ENCODE assay signal across 8 mouse cellular contexts in the genomic region with DNA sequence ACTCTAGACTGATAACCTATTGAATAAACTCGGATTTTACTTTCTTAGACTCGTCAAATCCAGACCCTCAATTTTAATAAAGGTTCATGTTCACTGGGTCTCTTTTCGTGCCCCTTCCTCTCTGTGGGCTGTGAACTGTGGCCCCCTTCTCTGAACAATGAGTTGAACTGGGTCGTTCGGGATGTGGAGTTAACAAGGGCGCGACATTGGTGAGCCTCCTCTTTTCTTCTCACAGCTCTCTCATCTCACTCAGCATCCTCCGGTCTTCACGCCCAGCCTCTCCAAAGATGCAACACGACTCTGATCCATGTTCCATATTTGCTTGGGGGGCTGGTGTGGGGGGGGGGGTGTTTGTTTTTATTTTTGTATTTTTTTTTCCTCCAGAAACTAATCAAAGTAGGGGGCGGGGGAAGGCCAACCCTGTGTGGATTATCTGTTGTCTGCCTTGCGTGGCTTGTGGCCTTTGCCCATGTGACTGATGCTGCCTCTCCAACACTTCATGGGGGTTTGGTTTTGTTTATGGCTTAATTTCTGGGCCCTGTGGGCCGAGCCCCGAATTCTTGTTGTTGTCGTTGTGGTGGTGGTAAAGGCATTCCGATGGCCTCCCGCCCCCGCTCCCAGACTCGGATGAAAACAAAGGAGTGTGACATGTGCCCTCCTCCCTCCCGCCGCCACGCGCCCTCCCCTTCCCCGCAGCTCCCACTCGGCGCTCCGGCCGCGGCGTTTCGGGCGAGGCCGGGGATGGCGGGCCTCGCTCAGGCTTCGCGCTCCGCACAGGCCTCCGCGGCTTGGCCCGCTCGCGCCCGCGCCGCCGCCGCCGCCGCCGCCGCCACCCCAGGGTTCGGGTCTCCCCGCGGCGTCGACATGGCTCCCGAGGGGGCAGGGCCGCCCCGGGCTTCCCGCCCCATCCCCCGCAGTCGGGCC. TPM values are rescaled to one million over a fixed set of nuclear protein-coding genes. Genes with fewer than 3 reads are reported as not detected.
DNase-seq lines count a peak whose midpoint lies in the region; ATAC-seq and TF ChIP-seq lines count a peak whose summit lies in the region.

No protein-coding gene starts in this region.

- WGBS in embryonic facial prominence, embryonic 15.5 days, result under 1% methylated on average over 57 of the region's 63 CpGs
- under 1% methylated on average over 56 of the region's 63 CpGs for WGBS in limb, embryonic 15.5 days
- under 1% methylated on average over 44 of the region's 63 CpGs for whole genome bisulfite sequencing in midbrain, embryonic 15.5 days

- no peaks in the 10 kb centered on the region for H3K36me3 ChIP-seq in embryonic facial prominence, embryonic 15.5 days
- H3K36me3 ChIP-seq in limb, embryonic 15.5 days, result no peaks in the 10 kb centered on the region
- H3K36me3 ChIP-seq in midbrain, embryonic 15.5 days (replicated peaks), result no peaks in the 10 kb centered on the region
- no peaks in the 10 kb centered on the region for H3K36me3 ChIP-seq in splenic B cell, adult 2 months (ENCODE audit: control insufficient read depth, insufficient read depth, low read length, poor library complexity, severe bottlenecking)

- peak; percentile 34 for ATAC-seq in CD4-positive, CD25-positive, alpha-beta regulatory T cell, adult 4 months
- ATAC-seq in embryonic facial prominence, embryonic 15.5 days (ENCODE audit: insufficient number of reproducible peaks, low FRiP score, low TSS enrichment, low read depth), result peak; percentile 70
- ATAC-seq in limb, embryonic 15.5 days (ENCODE audit: insufficient number of reproducible peaks, low FRiP score, low TSS enrichment, low read depth), result peak; percentile 50
- ATAC-seq in midbrain, embryonic 15.5 days (replicated peaks), result peak; percentile 81

- peak overlapping the region; percentile 86 for H3K27ac ChIP-seq in bone marrow macrophage, adult 2 months (ENCODE audit: insufficient read depth, low read depth, low read length)
- H3K27ac ChIP-seq in embryonic facial prominence, embryonic 15.5 days (replicated peaks), result peak overlapping the region; percentile 98
- H3K27ac ChIP-seq in limb, embryonic 15.5 days, result peak overlapping the region; percentile 97
- H3K27ac ChIP-seq in midbrain, embryonic 15.5 days, result peak overlapping the region; percentile 99

- H3K4me1 ChIP-seq in bone marrow macrophage, adult 2 months (ENCODE audit: control insufficient read depth, insufficient read depth, low read length), result peaks cover 13% of the 10 kb centered on the region
- peaks cover 22% of the 10 kb centered on the region for H3K4me1 ChIP-seq in embryonic facial prominence, embryonic 15.5 days
- peaks cover 8% of the 10 kb centered on the region for H3K4me1 ChIP-seq in limb, embryonic 15.5 days
- peaks cover 24% of the 10 kb centered on the region for H3K4me1 ChIP-seq in midbrain, embryonic 15.5 days

- H3K4me2 ChIP-seq in embryonic facial prominence, embryonic 15.5 days (replicated peaks), result peak overlapping the region; percentile 61
- peak overlapping the region; percentile 54 for H3K4me2 ChIP-seq in limb, embryonic 15.5 days
- peak overlapping the region; percentile 67 for H3K4me2 ChIP-seq in midbrain, embryonic 15.5 days

- H3K27me3 ChIP-seq in embryonic facial prominence, embryonic 15.5 days, result no peaks in the 10 kb centered on the region
- H3K27me3 ChIP-seq in limb, embryonic 15.5 days, result no peaks in the 10 kb centered on the region
- no peaks in the 10 kb centered on the region for H3K27me3 ChIP-seq in midbrain, embryonic 15.5 days (replicated peaks)
- H3K27me3 ChIP-seq in splenic B cell, adult 2 months (ENCODE audit: control insufficient read depth, insufficient read depth, low read length, poor library complexity, severe bottlenecking), result no peaks in the 10 kb centered on the region

- peak; percentile 19 for DNase-seq in heart, adult 8-10 months (ENCODE audit: low spot score)
- peak; percentile 26 to 39 for DNase-seq in kidney, adult 8-10 months
- peak; percentile 44 for DNase-seq in splenic B cell, adult 2 months (ENCODE audit: low read depth, low spot score)

- H3K4me3 ChIP-seq in bone marrow macrophage, adult 2 months (ENCODE audit: insufficient read depth, low read length), result peak overlapping the region; percentile 94
- H3K4me3 ChIP-seq in embryonic facial prominence, embryonic 15.5 days (replicated peaks), result peak overlapping the region; percentile 72
- peak overlapping the region; percentile 93 for H3K4me3 ChIP-seq in limb, embryonic 15.5 days
- peak overlapping the region; percentile 80 for H3K4me3 ChIP-seq in midbrain, embryonic 15.5 days

- H3K9me3 ChIP-seq in embryonic facial prominence, embryonic 15.5 days (replicated peaks), result no peaks in the 10 kb centered on the region
- no peaks in the 10 kb centered on the region for H3K9me3 ChIP-seq in limb, embryonic 15.5 days
- H3K9me3 ChIP-seq in midbrain, embryonic 15.5 days, result no peaks in the 10 kb centered on the region

- H3K9ac ChIP-seq in embryonic facial prominence, embryonic 15.5 days, result peak overlapping the region; percentile 98
- H3K9ac ChIP-seq in limb, embryonic 15.5 days, result peak overlapping the region; percentile 99
- peak overlapping the region; percentile 99 for H3K9ac ChIP-seq in midbrain, embryonic 15.5 days

- no peak for TF ChIP-seq POLR2A in bone marrow macrophage, adult 2 months (IDR thresholded peaks at IDR 0.05; ENCODE audit: borderline replicate concordance, low read depth, low read length)

- TF ChIP-seq CTCF in bone marrow macrophage, adult 2 months (IDR thresholded peaks at IDR 0.05; ENCODE audit: low read depth, low read length), result no peak

RNA-seq across cellular contexts. Expression of a gene that starts 2.0 kb away (rescaled TPM):
- 10 to 100 TPM; 21.2 to 26.3 TPM for polyA plus RNA-seq in CD4-positive, CD25-positive, alpha-beta regulatory T cell, adult 4 months (2017; shearing (Covaris generic))
- polyA plus RNA-seq in bone marrow macrophage, adult 2 months (2012; ENCODE audit: insufficient read depth, insufficient read length, missing spikeins), result 36.7 and 41.8 TPM in 2 replicates
- 47.7 and 50.4 TPM in 2 replicates for polyA plus RNA-seq in embryonic facial prominence, embryonic 15.5 days (2015; fragmentation: Nextera tagmentation; extraction: Ambion mirVana)
- 10 to 100 TPM; 12.8 to 23.1 (median 19.4) TPM for total RNA-seq in heart, adult 8-10 months (2022)
- polyA plus RNA-seq in limb, embryonic 15.5 days (2015; fragmentation: Nextera tagmentation; extraction: Ambion mirVana), result 46.5 and 47.4 TPM in 2 replicates
- polyA plus RNA-seq in midbrain, embryonic 15.5 days (2015; fragmentation: Nextera tagmentation; extraction: Ambion mirVana), result 246 and 247 TPM in 2 replicates

Comparison
In these comparisons a context has a peak if more than half of its experiments do, and no peak if none do; other contexts are left out.
1. Peak in every context shown above with its lines: DNase-seq, ATAC-seq, H3K4me3 ChIP-seq and H3K27ac ChIP-seq.